Mouse (Mus musculus) colon, adult 2 months (tissue): ENCODE measurements around the gene Cypt2. TPM values are rescaled to one million over a fixed set of nuclear protein-coding genes. Genes with fewer than 3 reads are reported as not detected.

Source experiments
- polyA plus RNA-seq: library from polyadenylated mRNA; depleted of rRNA; stranded (reverse); fragments of >200 nt; gene quantifications from 2 replicates; pipeline ENCODE4 v1.2.3, GENCODE M21; 2012; rRNA removed

The Cypt2 gene
- polyA plus RNA-seq, result not detected in 2 replicates

DNA sequence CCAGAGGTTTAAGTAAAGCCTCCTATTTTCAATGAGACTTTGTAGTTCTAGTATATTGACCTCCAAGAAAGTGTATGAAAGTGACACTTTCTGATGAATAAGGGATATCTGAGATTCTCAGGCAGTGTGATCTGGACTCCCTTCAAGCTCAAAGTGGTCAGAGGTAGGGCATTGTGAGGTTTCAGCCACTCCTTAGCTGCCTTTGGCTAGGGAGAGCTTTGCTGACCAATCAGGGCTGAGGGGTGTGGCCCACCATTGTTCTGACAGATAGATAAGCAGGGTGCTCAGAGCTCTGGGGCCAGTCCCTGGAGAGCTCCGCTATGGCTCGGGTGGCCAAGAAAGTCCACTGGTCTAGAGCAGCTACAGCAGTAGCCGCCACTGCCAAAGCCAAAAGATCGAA is at the start of gene Cypt2:
Gene Cypt2, plus strand, starts transcription at position 301 of the 400 bp plus-strand sequence.

